In the genomic region with DNA sequence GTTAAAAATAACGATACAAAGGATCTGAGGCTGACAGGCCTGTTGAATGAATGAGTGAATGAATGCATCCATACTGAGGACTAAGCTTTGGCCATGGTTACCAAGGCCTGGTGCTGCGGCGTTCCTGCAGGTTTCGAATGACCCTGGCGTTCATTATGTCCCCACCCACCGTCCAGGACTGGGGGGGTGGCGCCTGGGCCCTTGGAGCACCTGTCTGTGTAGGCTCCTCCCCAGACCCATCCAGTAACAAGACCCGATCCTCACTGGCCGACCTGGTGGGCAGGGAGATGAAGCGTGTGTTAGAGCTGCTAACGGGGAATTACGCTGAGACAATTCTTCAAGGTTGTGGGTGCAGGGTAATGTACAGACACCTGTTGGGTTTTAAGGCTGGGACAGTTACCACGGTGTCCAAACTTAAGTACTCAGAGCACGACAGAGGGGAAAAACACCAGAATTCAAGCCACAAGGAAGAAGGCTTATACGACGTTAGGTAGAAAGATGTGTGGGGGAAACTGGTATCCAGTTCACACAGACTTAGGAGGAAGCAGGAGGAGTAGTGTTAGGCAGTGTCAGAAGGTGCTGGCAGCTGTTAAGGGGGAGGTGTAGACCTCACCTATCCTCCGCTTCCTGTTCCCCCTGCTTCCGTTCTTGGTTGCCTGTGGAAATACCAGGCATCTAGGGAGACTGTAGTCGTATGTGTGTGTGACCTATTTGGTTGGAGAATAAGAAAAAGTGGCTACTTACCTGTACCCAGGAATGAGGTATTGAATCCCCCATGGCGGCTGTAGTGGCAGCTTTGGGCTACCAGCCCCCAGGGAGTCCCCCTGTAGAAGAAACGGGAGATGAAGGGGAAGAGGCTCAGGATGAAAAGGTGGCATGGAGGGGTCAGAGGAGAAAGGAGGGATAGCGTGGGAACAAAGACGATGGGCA, we compare ENCODE assay signal across 8 mouse cellular contexts. TPM values are rescaled to one million over a fixed set of nuclear protein-coding genes. Genes with fewer than 3 reads are reported as not detected.
DNase-seq lines count a peak whose midpoint lies in the region; ATAC-seq lines count a peak whose summit lies in the region.

No protein-coding gene starts in this region.

- no peaks in the 10 kb centered on the region for H3K9me3 ChIP-seq in lung, embryonic 15.5 days
- H3K9me3 ChIP-seq in hindbrain, embryonic 11.5 days (ENCODE audit: control insufficient read depth, low read length): no peaks in the 10 kb centered on the region
- no peaks in the 10 kb centered on the region for H3K9me3 ChIP-seq in liver, embryonic 13.5 days (replicated peaks)

- peak overlapping the region; percentile 71 for H3K27ac ChIP-seq in lung, embryonic 15.5 days
- peak overlapping the region; percentile 47; the same call in 1 of the 2 replicates for H3K27ac ChIP-seq in hindbrain, embryonic 11.5 days (ENCODE audit: low read depth, low read length)
- H3K27ac ChIP-seq in liver, embryonic 13.5 days: peak overlapping the region; percentile 86

- peak; percentile 32; the same call in 1 of the 2 replicates for ATAC-seq in lung, embryonic 15.5 days (ENCODE audit: borderline replicate concordance, extremely low read depth, low FRiP score, low TSS enrichment)
- ATAC-seq in hindbrain, embryonic 11.5 days (ENCODE audit: low FRiP score): peak; percentile 56
- peak; percentile 57 for ATAC-seq in liver, embryonic 13.5 days (ENCODE audit: low read depth)

- WGBS in lung, embryonic 15.5 days: 39% methylated on average over 23 of the region's 23 CpGs
- 46% methylated on average over 23 of the region's 23 CpGs for WGBS in hindbrain, embryonic 11.5 days
- 33% methylated on average over 23 of the region's 23 CpGs for WGBS in liver, embryonic 13.5 days (ENCODE audit: insufficient replicate concordance)

- H3K4me2 ChIP-seq in lung, embryonic 15.5 days: peak overlapping the region; percentile 97
- H3K4me2 ChIP-seq in hindbrain, embryonic 11.5 days (replicated peaks; ENCODE audit: low read depth, low read length): peak overlapping the region; percentile 19; the same call in 1 of the 2 replicates
- H3K4me2 ChIP-seq in liver, embryonic 13.5 days: peak overlapping the region; percentile 98

- H3K4me1 ChIP-seq in lung, embryonic 15.5 days: peaks cover 17% of the 10 kb centered on the region
- peaks cover 3% of the 10 kb centered on the region; the same call in 1 of the 2 replicates for H3K4me1 ChIP-seq in hindbrain, embryonic 11.5 days (replicated peaks; ENCODE audit: control insufficient read depth, insufficient read depth, low read length)
- H3K4me1 ChIP-seq in liver, embryonic 13.5 days (replicated peaks): peaks cover 44% of the 10 kb centered on the region

- no peaks in the 10 kb centered on the region for H3K27me3 ChIP-seq in lung, embryonic 15.5 days
- no peaks in the 10 kb centered on the region for H3K27me3 ChIP-seq in hindbrain, embryonic 11.5 days (ENCODE audit: control insufficient read depth, insufficient read depth, low read length)
- no peaks in the 10 kb centered on the region for H3K27me3 ChIP-seq in liver, embryonic 13.5 days

- no peak for DNase-seq in lung, postnatal 25 days (ENCODE audit: low spot score)
- peak; percentile 79 for DNase-seq in cerebellum, adult 9-11 months
- DNase-seq in hindbrain, embryonic 11.5 days (ENCODE audit: low spot score): no peak
- peak; percentile 31 for DNase-seq in liver, embryonic 13.5 days
- peak; percentile 50 for DNase-seq in thymus, postnatal 14 days
- no peak for DNase-seq in urinary bladder, adult 2 months (ENCODE audit: low spot score)
- DNase-seq in yolk sac, embryonic 10.5 days (ENCODE audit: low spot score): no peak

- H3K9ac ChIP-seq in lung, embryonic 15.5 days: peak overlapping the region; percentile 37
- peak overlapping the region; percentile 84; the same call in 1 of the 2 replicates for H3K9ac ChIP-seq in hindbrain, embryonic 11.5 days (ENCODE audit: low read depth, low read length)
- peak overlapping the region; percentile 94 for H3K9ac ChIP-seq in liver, embryonic 13.5 days

- peaks cover 44% of the 10 kb centered on the region for H3K36me3 ChIP-seq in lung, embryonic 15.5 days
- H3K36me3 ChIP-seq in hindbrain, embryonic 11.5 days (ENCODE audit: control insufficient read depth, insufficient read depth, low read length): no peaks in the 10 kb centered on the region; the same call in 1 of the 2 replicates
- peaks cover 28% of the 10 kb centered on the region for H3K36me3 ChIP-seq in liver, embryonic 13.5 days

- peak overlapping the region; percentile 86 for H3K4me3 ChIP-seq in lung, embryonic 15.5 days
- H3K4me3 ChIP-seq in hindbrain, embryonic 11.5 days (ENCODE audit: low read depth, low read length): peak overlapping the region; percentile 78; the same call in 1 of the 2 replicates
- peak overlapping the region; percentile 91 for H3K4me3 ChIP-seq in liver, embryonic 13.5 days (replicated peaks)

RNA-seq across cellular contexts. Expression of gene 2310061I04Rik, which starts 0.7 kb away (rescaled TPM):
- 20.5 and 21.2 TPM in 2 replicates for polyA plus RNA-seq in lung, embryonic 15.5 days (2015; fragmentation: Nextera tagmentation; extraction: Ambion mirVana)
- 23.6 and 25.2 TPM in 2 replicates for polyA plus RNA-seq in hindbrain, embryonic 11.5 days (2014; fragmentation: Nextera tagmentation; extraction: Ambion mirVana)
- polyA plus RNA-seq in liver, embryonic 13.5 days (2015; fragmentation: Nextera tagmentation; extraction: Ambion mirVana): 14.3 and 15.1 TPM in 2 replicates
- 29.6 and 35.9 TPM in 2 replicates for polyA plus RNA-seq in urinary bladder, adult 2 months (2012; rRNA removed)

RNA-seq across cellular contexts. Expression of gene Atat1, which starts 12.0 kb away (rescaled TPM):
- polyA plus RNA-seq in lung, embryonic 15.5 days (2015; fragmentation: Nextera tagmentation; extraction: Ambion mirVana): 58.3 and 63.6 TPM in 2 replicates
- polyA plus RNA-seq in hindbrain, embryonic 11.5 days (2014; fragmentation: Nextera tagmentation; extraction: Ambion mirVana): 200 and 243 TPM in 2 replicates
- 9.3 and 9.9 TPM in 2 replicates for polyA plus RNA-seq in liver, embryonic 13.5 days (2015; fragmentation: Nextera tagmentation; extraction: Ambion mirVana)
- polyA plus RNA-seq in urinary bladder, adult 2 months (2012; rRNA removed): 45.9 and 58.8 TPM in 2 replicates

RNA-seq across cellular contexts. Expression of gene Mrps18b, which starts 18.3 kb away (rescaled TPM):
- polyA plus RNA-seq in lung, embryonic 15.5 days (2015; fragmentation: Nextera tagmentation; extraction: Ambion mirVana): 73.9 and 77.5 TPM in 2 replicates
- polyA plus RNA-seq in hindbrain, embryonic 11.5 days (2014; fragmentation: Nextera tagmentation; extraction: Ambion mirVana): 67.4 and 68.4 TPM in 2 replicates
- polyA plus RNA-seq in liver, embryonic 13.5 days (2015; fragmentation: Nextera tagmentation; extraction: Ambion mirVana): 105 and 106 TPM in 2 replicates
- 77.9 and 90.8 TPM in 2 replicates for polyA plus RNA-seq in urinary bladder, adult 2 months (2012; rRNA removed)

RNA-seq across cellular contexts. Expression of gene Dhx16, which starts 18.3 kb away (rescaled TPM):
- polyA plus RNA-seq in lung, embryonic 15.5 days (2015; fragmentation: Nextera tagmentation; extraction: Ambion mirVana): 42.0 and 42.1 TPM in 2 replicates
- polyA plus RNA-seq in hindbrain, embryonic 11.5 days (2014; fragmentation: Nextera tagmentation; extraction: Ambion mirVana): 33.5 and 39.8 TPM in 2 replicates
- 35.2 and 40.3 TPM in 2 replicates for polyA plus RNA-seq in liver, embryonic 13.5 days (2015; fragmentation: Nextera tagmentation; extraction: Ambion mirVana)
- 53.4 and 57.7 TPM in 2 replicates for polyA plus RNA-seq in urinary bladder, adult 2 months (2012; rRNA removed)

RNA-seq across cellular contexts. Expression of gene Ppp1r10, which starts 18.3 kb away (rescaled TPM):
- polyA plus RNA-seq in lung, embryonic 15.5 days (2015; fragmentation: Nextera tagmentation; extraction: Ambion mirVana): 35.9 and 38.2 TPM in 2 replicates
- 42.6 and 49.8 TPM in 2 replicates for polyA plus RNA-seq in hindbrain, embryonic 11.5 days (2014; fragmentation: Nextera tagmentation; extraction: Ambion mirVana)
- 19.4 and 27.5 TPM in 2 replicates for polyA plus RNA-seq in liver, embryonic 13.5 days (2015; fragmentation: Nextera tagmentation; extraction: Ambion mirVana)
- 25.8 and 26.0 TPM in 2 replicates for polyA plus RNA-seq in urinary bladder, adult 2 months (2012; rRNA removed)

Comparison
In these comparisons a context has a peak if more than half of its experiments do, and no peak if none do; other contexts are left out.
1. H3K4me2 ChIP-seq: peak in every context shown above with its lines; median percentile 98 in liver, embryonic 13.5 days; 97 in lung, embryonic 15.5 days; 19 in hindbrain, embryonic 11.5 days.
2. H3K9ac ChIP-seq: peak in every context shown above with its lines; median percentile 94 in liver, embryonic 13.5 days; 84 in hindbrain, embryonic 11.5 days; 37 in lung, embryonic 15.5 days.
3. DNase-seq: peak in cerebellum, adult 9-11 months (single experiment), liver, embryonic 13.5 days (single experiment) and thymus, postnatal 14 days (single experiment); none in lung, postnatal 25 days (single experiment), hindbrain, embryonic 11.5 days (single experiment), urinary bladder, adult 2 months (single experiment) and yolk sac, embryonic 10.5 days (single experiment).
4. Peak in every context shown above with its lines, with median percentiles within 50 percentile points of each other: ATAC-seq, H3K27ac ChIP-seq and H3K4me3 ChIP-seq.